Mouse (Mus musculus) thymus, postnatal 10 days (tissue): Measurements from ENCODE around the gene Vmn2r67.
"Not testable (repeated sequence)": the region's sequence is repeated elsewhere in the genome, so short reads cannot be mapped to it uniquely, and the experiment has no call there.

Experiments used
- DNase-seq, 2 experiments: peaks; one replicate each; pipeline ENCODE4 v3.0.0; 2021; ENCODE audit warnings: low spot score in 2 of 2

The Vmn2r67 gene

DNA sequence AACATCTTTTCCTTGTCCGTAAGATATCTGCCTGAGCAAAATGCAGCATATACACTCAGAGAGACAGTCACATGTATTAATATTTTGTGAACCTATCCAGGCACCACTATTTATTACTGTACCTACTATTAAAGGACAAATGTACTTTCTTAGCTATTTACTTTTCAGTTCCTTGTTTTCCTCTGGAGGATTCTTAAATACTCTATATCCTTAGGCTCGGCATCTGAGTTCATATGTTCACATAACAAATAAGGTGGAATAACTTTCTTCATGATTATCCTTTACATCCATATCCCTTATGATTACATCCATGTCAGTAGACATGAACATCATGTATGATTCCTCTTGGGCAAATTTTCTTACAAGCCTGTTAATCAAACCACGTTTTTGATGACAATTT, at the start of gene Vmn2r67:
Gene Vmn2r67 (minus strand): TSS at position 101 of the 400 bp plus-strand sequence.
- no peak for DNase-seq

DNA sequence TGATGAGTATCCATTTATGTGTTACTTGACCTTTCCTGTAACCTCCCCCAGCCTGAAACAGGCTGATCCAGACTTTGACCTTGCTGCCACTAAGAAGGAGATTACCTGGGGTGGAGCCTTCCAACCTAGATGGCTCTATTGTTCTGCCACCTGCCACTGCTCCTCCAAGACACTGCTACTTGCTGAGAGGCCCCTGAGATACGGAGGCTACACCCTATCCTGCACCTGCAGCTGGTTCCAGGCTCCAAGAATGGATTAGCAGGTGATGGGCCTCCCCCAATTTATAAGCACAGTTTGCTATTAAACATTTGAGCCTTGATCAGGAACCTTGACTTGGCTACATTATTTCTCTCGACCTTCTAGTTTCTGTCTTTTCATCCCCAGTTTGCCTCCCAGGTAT, 51.3 kb downstream of the Vmn2r67 start:
- DNase-seq, result not testable (repeated sequence)
